Mouse (Mus musculus): Measurements from ENCODE around the gene Aoc1.

Gene Aoc1

GRCm38 (mm10) chr6:48872596-48872995 lies at the start of gene Aoc1:
Gene Aoc1 (plus strand): TSS chr6:48872896.
- DNase-seq (ENCODE audit: low spot score in 2 of 2): no peak

GRCm38 (mm10) chr6:48825016-48825415 lies 47.7 kb upstream of the Aoc1 start:
- DNase-seq (ENCODE audit: low spot score in 2 of 2): no peak

GRCm38 (mm10) chr6:48828976-48829375 lies 43.7 kb upstream of the Aoc1 start:
- no peak for DNase-seq (ENCODE audit: low spot score in 2 of 2)

GRCm38 (mm10) chr6:48829651-48830050 lies 43.0 kb upstream of the Aoc1 start:
- DNase-seq (ENCODE audit: low spot score in 2 of 2): no peak

- no peak for DNase-seq (ENCODE audit: low spot score in 2 of 2)
Observed at GRCm38 (mm10) chr6:48830241-48830640, 42.5 kb upstream of the Aoc1 start.

GRCm38 (mm10) chr6:48831141-48831540 lies 41.6 kb upstream of the Aoc1 start:
- DNase-seq (ENCODE audit: low spot score in 2 of 2): no peak

- no peak for DNase-seq (ENCODE audit: low spot score in 2 of 2)
Observed at GRCm38 (mm10) chr6:48832426-48832825, 40.3 kb upstream of the Aoc1 start.

GRCm38 (mm10) chr6:48833515-48833914 lies 39.2 kb upstream of the Aoc1 start:
- no peak for DNase-seq (ENCODE audit: low spot score in 2 of 2)

- no peak for DNase-seq (ENCODE audit: low spot score in 2 of 2)
Observed at GRCm38 (mm10) chr6:48835241-48835640, 37.5 kb upstream of the Aoc1 start.

- DNase-seq (ENCODE audit: low spot score in 2 of 2): no peak
Observed at GRCm38 (mm10) chr6:48836146-48836545, 36.5 kb upstream of the Aoc1 start.

- DNase-seq (ENCODE audit: low spot score in 2 of 2): no peak
Observed at GRCm38 (mm10) chr6:48837516-48837915, 35.2 kb upstream of the Aoc1 start.

- DNase-seq (ENCODE audit: low spot score in 2 of 2): no peak
Observed at GRCm38 (mm10) chr6:48838321-48839080, 34.2 kb upstream of the Aoc1 start.

- DNase-seq (ENCODE audit: low spot score in 2 of 2): no peak
Observed at GRCm38 (mm10) chr6:48840371-48840969, 32.2 kb upstream of the Aoc1 start, which contains the start of gene Tmem176a. Gene Tmem176a (plus strand): TSS chr6:48840919.

- DNase-seq (ENCODE audit: low spot score in 2 of 2): peak; percentile 59 to 70
Observed at GRCm38 (mm10) chr6:48840973-48841625, 31.6 kb upstream of the Aoc1 start, which contains the start of gene Tmem176b. Gene Tmem176b (minus strand): TSS chr6:48841496.

GRCm38 (mm10) chr6:48842111-48842842 lies 30.4 kb upstream of the Aoc1 start:
- DNase-seq (ENCODE audit: low spot score in 2 of 2): no peak

GRCm38 (mm10) chr6:48845086-48845485 lies 27.6 kb upstream of the Aoc1 start:
- no peak for DNase-seq (ENCODE audit: low spot score in 2 of 2)

GRCm38 (mm10) chr6:48851820-48852491 lies 20.7 kb upstream of the Aoc1 start:
- DNase-seq (ENCODE audit: low spot score in 2 of 2): no peak

GRCm38 (mm10) chr6:48854155-48854554 lies 18.5 kb upstream of the Aoc1 start:
- DNase-seq (ENCODE audit: low spot score in 2 of 2): no peak

- no peak for DNase-seq (ENCODE audit: low spot score in 2 of 2)
Observed at GRCm38 (mm10) chr6:48857613-48858302, 14.9 kb upstream of the Aoc1 start.

GRCm38 (mm10) chr6:48860130-48860815 lies 12.4 kb upstream of the Aoc1 start:
- DNase-seq (ENCODE audit: low spot score in 2 of 2): peak; percentile 19 to 25

Measured in frontal cortex, postnatal 25 days (tissue).